Mouse (Mus musculus) hindbrain, embryonic 14.5 days (tissue): ENCODE measurements at regions not wholly inside any gene's neighbourhood (a gene's known extent, or its start where the extent isn't known, plus 50 kb on each side); places are given as distances from the start of the nearest gene placed in this dataset.
A peak's percentile ranks its signal among the peaks of the same experiment; 100 is the strongest.

ENCODE experiments used
- ATAC-seq: fragments of 200-750 bp; cut with Nextera tagmentation; 2 replicates; pipeline ENCODE4 v1.8.0; 2017; ENCODE audit warnings: moderate number of reproducible peaks, mild to moderate bottlenecking, moderate TSS enrichment, moderate library complexity; ENCODE audit not compliant: low FRiP score
- DNase-seq: peaks from one replicate; pipeline ENCODE4 v3.0.0-alpha.2; 2015; ENCODE audit warnings: low spot score
- H3K27ac ChIP-seq: fragments of 300-500 bp; sonication (generic); 2 replicates; pipeline ENCODE4 v1.5.1; 2014; ENCODE audit warnings: mild to moderate bottlenecking, moderate library complexity
- H3K27me3 ChIP-seq: fragments of 300-500 bp; sonication (generic); 2 replicates; pipeline ENCODE4 v1.6.1; 2014; ENCODE audit warnings: mild to moderate bottlenecking, low read length, mixed read lengths; ENCODE audit not compliant: control insufficient read depth, insufficient read depth
- H3K36me3 ChIP-seq: fragments of 300-500 bp; sonication (generic); replicated peaks from 2 replicates; pipeline ENCODE4 v1.6.1; 2014; ENCODE audit not compliant: control insufficient read depth, insufficient read depth
- H3K4me1 ChIP-seq: fragments of 300-500 bp; sonication (generic); replicated peaks from 2 replicates; pipeline ENCODE4 v1.6.1; 2014; ENCODE audit warnings: antibody characterized with exemption, low read length, mixed read lengths; ENCODE audit not compliant: control insufficient read depth, insufficient read depth
- H3K4me2 ChIP-seq: fragments of 300-500 bp; sonication (generic); replicated peaks from 2 replicates; pipeline ENCODE4 v1.6.1; 2014; ENCODE audit warnings: mild to moderate bottlenecking, moderate library complexity
- H3K4me3 ChIP-seq: fragments of 300-500 bp; sonication (generic); replicated peaks from 2 replicates; pipeline ENCODE4 v1.5.1; 2014; ENCODE audit warnings: mild to moderate bottlenecking, low read length
- H3K9ac ChIP-seq: fragments of 300-500 bp; sonication (generic); 2 replicates; pipeline ENCODE4 v1.6.1; 2014
- H3K9me3 ChIP-seq: fragments of 300-500 bp; sonication (generic); 2 replicates; pipeline ENCODE4 v1.6.1; 2016; ENCODE audit warnings: low read length; ENCODE audit not compliant: control insufficient read depth
- WGBS: fragments of 180-500 bp; shearing (Covaris S2); extraction: QIAGEN DNeasy Blood & Tissue Kit; methylation state at CpG from one replicate; pipeline ENCODE4 v1.1.7; 2014; 5-methylcytosine and 5-hydroxymethylcytosine counted together

DNA sequence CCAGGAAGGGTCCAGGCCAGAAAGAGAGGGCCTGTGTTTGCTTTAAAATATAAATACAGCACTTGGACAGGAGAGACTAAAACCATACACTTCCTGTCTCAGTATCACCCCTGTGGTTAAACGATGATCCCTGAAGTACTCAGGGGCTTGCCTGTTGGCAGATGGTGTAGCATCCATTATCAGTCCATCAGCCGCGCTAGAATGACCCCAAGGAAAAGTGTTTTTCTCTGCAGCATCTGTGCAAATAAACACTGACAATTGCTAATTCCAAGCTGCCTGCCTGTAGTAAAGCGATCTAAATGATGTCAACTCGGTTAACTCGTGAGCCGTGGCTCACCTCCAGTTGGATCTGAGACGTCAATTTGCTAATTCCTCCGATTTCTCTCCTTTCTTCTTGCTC, 130.4 kb upstream of the Adamts18 start:
- Histone ChIP-seq H3K4me2 (no peak overlapping the region), H3K36me3 (no peaks in the 10 kb centered on the region), H3K4me1 (peaks cover 11% of the 10 kb centered on the region; the same call in 1 of the 2 replicates), H3K9me3 (no peaks in the 10 kb centered on the region), H3K27me3 (no peaks in the 10 kb centered on the region; the same call in 1 of the 2 replicates), H3K27ac (peak overlapping the region; percentile 40; the same call in 1 of the 2 replicates), H3K9ac (no peak overlapping the region), H3K4me3 (no peak overlapping the region)
- DNase-seq: peak; percentile 48
- ATAC-seq: peak; percentile 55; the same call in 1 of the 2 replicates
- 35% methylated on average over 9 of the region's 9 CpGs for WGBS

GRCm38 (mm10) chr8:113979837-113980236, 131.3 kb upstream of the Adamts18 start:
- no peak overlapping the region for H3K9ac ChIP-seq
- no peaks in the 10 kb centered on the region for H3K9me3 ChIP-seq
- no peak overlapping the region for H3K27ac ChIP-seq
- ATAC-seq (no peak), DNase-seq (no peak)
- no peaks in the 10 kb centered on the region; the same call in 1 of the 2 replicates for H3K27me3 ChIP-seq
- H3K36me3 ChIP-seq: no peaks in the 10 kb centered on the region
- peaks cover 11% of the 10 kb centered on the region; the same call in 1 of the 2 replicates for H3K4me1 ChIP-seq
- 93% methylated on average over 5 of the region's 5 CpGs for WGBS
- no peak overlapping the region for H3K4me3 ChIP-seq
- H3K4me2 ChIP-seq: no peak overlapping the region

DNA sequence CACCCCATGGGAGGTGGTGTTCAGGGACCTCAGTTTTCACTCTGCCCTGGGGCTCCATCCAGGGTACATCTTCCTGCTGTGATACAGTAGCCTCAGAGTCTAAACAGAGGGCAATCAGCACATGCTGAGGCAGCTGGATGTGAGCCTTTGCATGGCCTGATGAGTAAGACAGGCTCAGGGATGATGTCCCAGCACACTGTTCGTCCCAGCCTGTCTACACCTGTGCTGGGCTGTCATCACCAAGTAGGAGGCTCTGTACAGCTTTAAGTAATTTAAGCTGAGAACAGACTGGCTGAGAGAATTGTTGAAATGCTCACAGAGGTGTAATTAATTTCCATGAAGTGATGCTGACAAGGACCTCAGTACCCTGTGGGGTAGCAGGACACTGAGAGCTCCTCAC, 132.8 kb upstream of the Adamts18 start:
- Histone ChIP-seq H3K36me3 (no peaks in the 10 kb centered on the region), H3K9me3 (no peaks in the 10 kb centered on the region), H3K27me3 (no peaks in the 10 kb centered on the region; the same call in 1 of the 2 replicates), H3K4me3 (no peak overlapping the region), H3K4me1 (peaks cover 11% of the 10 kb centered on the region; the same call in 1 of the 2 replicates), H3K4me2 (no peak overlapping the region), H3K27ac (no peak overlapping the region), H3K9ac (no peak overlapping the region)
- no peak for DNase-seq
- 25% methylated on average over 1 of the region's 1 CpGs for WGBS
- ATAC-seq: no peak

- Histone ChIP-seq H3K9ac (no peak overlapping the region), H3K4me3 (no peak overlapping the region), H3K9me3 (no peaks in the 10 kb centered on the region), H3K36me3 (no peaks in the 10 kb centered on the region), H3K4me1 (no peaks in the 10 kb centered on the region), H3K4me2 (no peak overlapping the region), H3K27me3 (no peaks in the 10 kb centered on the region; the same call in 1 of the 2 replicates), H3K27ac (no peak overlapping the region)
- ATAC-seq (no peak; the same call in 1 of the 2 replicates), DNase-seq (peak; percentile 85)
- 9% methylated on average over 10 of the region's 10 CpGs for WGBS
Measured at GRCm38 (mm10) chr8:113984845-113985244, 136.3 kb upstream of the Adamts18 start.

- H3K9me3 ChIP-seq: no peaks in the 10 kb centered on the region
- H3K36me3 ChIP-seq: no peaks in the 10 kb centered on the region
- DNase-seq (no peak), ATAC-seq (no peak)
- H3K4me2 ChIP-seq: 0 out of 2 replicates have a peak overlapping the region, but pooled peaks have one; percentile 6
- 56% methylated on average over 11 of the region's 11 CpGs for WGBS
- no peak overlapping the region for H3K9ac ChIP-seq
- H3K4me3 ChIP-seq: no peak overlapping the region
- H3K27ac ChIP-seq: no peak overlapping the region
- no peaks in the 10 kb centered on the region for H3K4me1 ChIP-seq
- no peaks in the 10 kb centered on the region; the same call in 1 of the 2 replicates for H3K27me3 ChIP-seq
Measured at GRCm38 (mm10) chr8:113985471-113985870, 136.9 kb upstream of the Adamts18 start.

- ATAC-seq: no peak
- H3K4me3 ChIP-seq: no peak overlapping the region
- DNase-seq: no peak
- no peak overlapping the region for H3K9ac ChIP-seq
- no peaks in the 10 kb centered on the region; the same call in 1 of the 2 replicates for H3K27me3 ChIP-seq
- H3K27ac ChIP-seq: no peak overlapping the region
- H3K9me3 ChIP-seq: no peaks in the 10 kb centered on the region
- H3K4me1 ChIP-seq: no peaks in the 10 kb centered on the region
- H3K4me2 ChIP-seq: no peak overlapping the region
- WGBS: 60% methylated on average over 7 of the region's 7 CpGs
- H3K36me3 ChIP-seq: no peaks in the 10 kb centered on the region
Measured at GRCm38 (mm10) chr8:113985948-113986347, 137.4 kb upstream of the Adamts18 start.

GRCm38 (mm10) chr8:113990718-113991117, 142.2 kb upstream of the Adamts18 start:
- H3K27ac ChIP-seq: no peak overlapping the region
- no peak overlapping the region for H3K4me2 ChIP-seq
- H3K4me1 ChIP-seq: no peaks in the 10 kb centered on the region
- ATAC-seq (no peak), DNase-seq (no peak)
- no peaks in the 10 kb centered on the region for H3K27me3 ChIP-seq
- no peaks in the 10 kb centered on the region for H3K36me3 ChIP-seq
- H3K9me3 ChIP-seq: no peaks in the 10 kb centered on the region
- WGBS: 81% methylated on average over 9 of the region's 9 CpGs
- no peak overlapping the region for H3K4me3 ChIP-seq
- no peak overlapping the region for H3K9ac ChIP-seq

- 51% methylated on average over 6 of the region's 6 CpGs for WGBS
- Histone ChIP-seq H3K4me1 (no peaks in the 10 kb centered on the region), H3K27ac (no peak overlapping the region), H3K4me2 (no peak overlapping the region), H3K4me3 (no peak overlapping the region), H3K9me3 (no peaks in the 10 kb centered on the region), H3K9ac (no peak overlapping the region), H3K27me3 (no peaks in the 10 kb centered on the region), H3K36me3 (no peaks in the 10 kb centered on the region)
- ATAC-seq (no peak), DNase-seq (no peak)
Measured at GRCm38 (mm10) chr8:113998881-113999280, 134.5 kb upstream of the Nudt7 start.

DNA sequence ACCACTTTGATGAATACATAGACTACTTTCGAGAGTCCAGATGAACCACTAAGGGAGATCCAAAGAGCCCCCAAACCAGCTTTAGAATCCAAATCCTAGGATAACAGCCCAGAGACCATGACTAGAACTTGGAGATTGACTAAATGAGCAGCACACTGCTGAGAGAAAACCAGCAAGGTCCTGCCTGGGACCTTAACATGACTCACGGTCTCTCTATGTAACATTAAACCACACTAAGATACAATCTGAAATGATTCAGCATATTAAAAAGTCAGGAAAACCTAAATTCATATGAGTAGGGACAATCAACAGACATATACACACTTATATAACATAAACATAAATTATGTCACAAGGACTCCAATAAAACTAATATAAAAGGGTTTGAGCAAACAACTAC, 131.7 kb upstream of the Nudt7 start:
- H3K4me3 ChIP-seq: no peak overlapping the region
- no peak overlapping the region for H3K27ac ChIP-seq
- H3K9me3 ChIP-seq: no peaks in the 10 kb centered on the region
- H3K36me3 ChIP-seq: no peaks in the 10 kb centered on the region
- H3K9ac ChIP-seq: no peak overlapping the region
- no peaks in the 10 kb centered on the region for H3K27me3 ChIP-seq
- no peak overlapping the region for H3K4me2 ChIP-seq
- no peaks in the 10 kb centered on the region for H3K4me1 ChIP-seq
- DNase-seq (no peak), ATAC-seq (no peak)
- 93% methylated on average over 2 of the region's 2 CpGs for WGBS

- Histone ChIP-seq H3K4me2 (no peak overlapping the region), H3K4me1 (no peaks in the 10 kb centered on the region), H3K27ac (no peak overlapping the region), H3K36me3 (no peaks in the 10 kb centered on the region), H3K9ac (no peak overlapping the region), H3K4me3 (no peak overlapping the region), H3K9me3 (no peaks in the 10 kb centered on the region), H3K27me3 (no peaks in the 10 kb centered on the region)
- ATAC-seq (no peak), DNase-seq (no peak)
- WGBS: 85% methylated on average over 7 of the region's 7 CpGs
Measured at GRCm38 (mm10) chr8:114004436-114004835, 128.9 kb upstream of the Nudt7 start.
